Mouse (Mus musculus) T-helper 1 cell (primary cell): ENCODE measurements at regions not wholly inside any gene's neighbourhood (a gene's known extent, or its start where the extent isn't known, plus 50 kb on each side); places are given as distances from the start of the nearest gene placed in this dataset.

Source experiments
- in situ Hi-C: fragments of 300-600 bp; cut with MboI, MseI; formaldehyde crosslinking; loops from one replicate; pipeline ENCODE4 v1.15.1; 2025; ENCODE audit warnings: high pct_unique_total_duplicates

DNA sequence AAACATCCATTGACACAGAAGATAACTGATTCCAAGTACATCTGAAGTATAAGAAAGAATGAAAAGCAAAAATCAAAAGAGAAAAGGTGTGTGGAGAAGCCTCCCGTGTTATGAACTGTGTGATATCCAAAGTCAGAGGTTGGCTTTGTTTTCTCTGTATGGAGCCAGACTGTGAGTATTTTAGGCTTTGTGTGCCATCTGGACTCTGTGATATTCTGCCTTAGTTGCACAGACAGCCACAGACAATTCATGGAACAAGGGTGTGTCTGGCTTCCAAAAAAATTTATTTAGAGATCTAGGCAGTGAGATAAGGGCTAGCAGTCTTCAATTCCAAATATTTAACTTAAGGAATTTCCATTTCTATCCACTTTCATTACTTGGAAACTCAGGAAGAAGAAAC, 111.5 kb upstream of the Dpp10 start:
- in situ Hi-C loops = no loop called here

GRCm38 (mm10) chr1:124152101-124152500, 106.7 kb upstream of the Dpp10 start:
- in situ Hi-C loops = loop anchor here (5.0 kb wide), 1 partner anchor 55 kb away; no protein-coding TSS in a partner anchor

GRCm38 (mm10) chr1:124148590-124148989, 103.2 kb upstream of the Dpp10 start:
- in situ Hi-C loops = no loop called here

DNA sequence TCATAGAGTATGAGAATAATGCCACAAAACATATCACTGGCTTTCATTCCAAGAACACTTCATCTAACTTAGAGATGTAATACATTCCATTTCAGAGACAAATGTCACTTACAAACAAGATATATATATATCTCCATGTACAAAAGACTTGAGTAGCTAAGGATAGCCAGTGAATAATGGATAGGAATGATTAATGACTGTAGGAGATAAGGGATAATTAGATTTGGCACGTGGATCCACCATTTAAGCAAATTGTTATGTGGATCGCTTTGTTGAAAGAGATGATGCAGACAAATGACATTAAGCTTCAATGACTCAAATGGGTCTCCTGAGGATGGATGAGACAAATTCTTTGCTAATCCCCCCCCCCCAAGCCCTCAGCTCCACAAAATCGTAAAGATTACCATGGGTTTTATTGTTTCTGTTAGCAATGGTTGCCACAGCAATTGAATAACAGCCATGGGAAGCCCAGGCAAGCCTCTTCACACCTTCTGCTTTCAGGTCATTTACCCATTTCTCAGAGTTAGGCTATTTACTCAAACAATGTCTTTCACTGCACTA, 59.0 kb upstream of the Dpp10 start:
- in situ Hi-C loops = no loop called here

- in situ Hi-C loops = no loop called here
Measured at GRCm38 (mm10) chr1:124103049-124103448, 57.7 kb upstream of the Dpp10 start.
